Mouse (Mus musculus) liver, adult 2 months (tissue): ENCODE data around the gene Nhsl1.

Source experiments
- CTCF ChIP-seq: fragments of 200-500 bp; IDR thresholded peaks from 2 replicates; pipeline ENCODE4 v1.5.1; 2011; ENCODE audit warnings: low read depth, low read length, control low read depth
- POLR2A ChIP-seq: fragments of 200-500 bp; IDR thresholded peaks from 2 replicates; pipeline ENCODE4 v1.6.1; 2011; ENCODE audit warnings: low read length, control low read depth; ENCODE audit not compliant: insufficient read depth; ENCODE audit errors: extremely low read depth

DNA sequence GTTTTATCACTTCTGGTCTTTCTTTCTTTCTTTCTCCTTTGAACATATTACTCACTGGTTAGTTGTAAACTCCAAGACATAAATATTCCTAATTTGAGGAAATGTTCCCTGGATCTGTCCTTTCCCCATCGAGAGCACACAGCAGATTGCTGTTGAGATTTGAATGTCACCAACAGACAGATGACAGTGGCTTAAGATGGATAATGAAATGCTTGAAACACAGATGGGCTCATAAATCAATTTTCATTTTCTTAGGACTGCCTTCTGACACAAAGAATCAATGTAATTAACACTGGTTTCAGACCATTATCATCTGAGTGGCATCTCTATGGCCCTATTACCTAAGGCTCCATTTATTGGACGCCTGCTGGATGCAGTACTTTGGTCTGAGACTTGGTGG lies 203.8 kb downstream of the Nhsl1 start:
- TF ChIP-seq POLR2A (no peak), CTCF (no peak)
